ENCODE assay signal across 8 mouse cellular contexts in the genomic region with DNA sequence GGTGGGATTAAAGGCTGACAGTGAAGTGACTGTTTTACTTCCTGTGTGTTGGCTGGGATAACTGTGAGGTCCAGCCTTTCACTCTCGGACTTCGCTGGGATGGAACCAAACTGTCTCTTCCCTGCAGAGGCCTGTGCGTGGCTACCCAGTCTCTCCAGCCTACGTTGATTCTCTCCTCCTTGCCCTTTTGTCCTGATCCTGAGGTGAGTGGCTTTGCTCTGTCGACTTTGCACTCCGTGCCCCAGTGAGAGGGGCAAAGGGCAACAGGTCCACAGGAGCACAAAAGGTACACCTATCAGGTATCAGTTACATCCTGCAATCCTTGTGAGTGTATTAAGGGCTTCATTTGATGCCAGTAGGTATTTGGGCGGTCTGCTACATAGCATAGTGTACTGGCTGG. TPM values are rescaled to one million over a fixed set of nuclear protein-coding genes. Genes with fewer than 3 reads are reported as not detected.
DNase-seq lines count a peak whose midpoint lies in the region; ATAC-seq and TF ChIP-seq lines count a peak whose summit lies in the region.

A gene (plus strand): TSS at position 87 of the 400 bp plus-strand sequence.

- no peak within 1 kb of the TSS; the same call in 1 of the 2 replicates for H3K4me3 ChIP-seq in lung, postnatal 0 days (ENCODE audit: low read depth, low read length)
- no peak within 1 kb of the TSS for H3K4me3 ChIP-seq in forebrain, embryonic 11.5 days (ENCODE audit: low read depth, low read length)
- no peak within 1 kb of the TSS; the same call in 1 of the 2 replicates for H3K4me3 ChIP-seq in neural tube, embryonic 15.5 days (replicated peaks)

- DNase-seq in lung, postnatal 0 days (ENCODE audit: low spot score): no peak
- no peak for DNase-seq in lung, adult 18-20 months
- DNase-seq in forebrain, embryonic 11.5 days (ENCODE audit: low spot score): no peak
- no peak for DNase-seq in left cerebral cortex, postnatal 4 days
- DNase-seq in adipocyte (ENCODE audit: low spot score): no peak
- no peak for DNase-seq in right cerebral cortex, postnatal 14 days

- no peaks in the 10 kb centered on the region for H3K4me1 ChIP-seq in lung, postnatal 0 days (ENCODE audit: insufficient read depth, low read depth, low read length)
- no peaks in the 10 kb centered on the region for H3K4me1 ChIP-seq in forebrain, embryonic 11.5 days (replicated peaks; ENCODE audit: control insufficient read depth, insufficient read depth, low read length)
- H3K4me1 ChIP-seq in neural tube, embryonic 15.5 days: peaks cover 12% of the 10 kb centered on the region; the same call in 1 of the 2 replicates

- intact Hi-C loops in left cerebral cortex, postnatal 4 days (cut with DNase I): no loop called here

- WGBS in lung, postnatal 0 days: 69% methylated on average over 7 of the region's 7 CpGs
- WGBS in forebrain, embryonic 11.5 days: 75% methylated on average over 7 of the region's 7 CpGs
- WGBS in neural tube, embryonic 15.5 days: 81% methylated on average over 7 of the region's 7 CpGs

- H3K9ac ChIP-seq in lung, postnatal 0 days (replicated peaks; ENCODE audit: low read depth): no peak within 1 kb of the TSS
- H3K9ac ChIP-seq in forebrain, embryonic 11.5 days (ENCODE audit: low read length): no peak within 1 kb of the TSS
- no peak within 1 kb of the TSS for H3K9ac ChIP-seq in neural tube, embryonic 15.5 days (replicated peaks)

- no peaks in the 10 kb centered on the region for H3K27me3 ChIP-seq in lung, postnatal 0 days (replicated peaks; ENCODE audit: insufficient read depth, low read length)
- H3K27me3 ChIP-seq in forebrain, embryonic 11.5 days (ENCODE audit: control insufficient read depth, insufficient read depth, low read length): no peaks in the 10 kb centered on the region
- no peaks in the 10 kb centered on the region for H3K27me3 ChIP-seq in neural tube, embryonic 15.5 days (replicated peaks)

- peak within 1 kb of the TSS; percentile 48 for H3K4me2 ChIP-seq in lung, postnatal 0 days (replicated peaks; ENCODE audit: low read depth, low read length)
- H3K4me2 ChIP-seq in forebrain, embryonic 11.5 days (ENCODE audit: low read depth, low read length, severe bottlenecking): no peak within 1 kb of the TSS
- peak within 1 kb of the TSS; percentile 42 for H3K4me2 ChIP-seq in neural tube, embryonic 15.5 days

- H3K9me3 ChIP-seq in lung, postnatal 0 days (ENCODE audit: low read length): peaks cover 7% of the 10 kb centered on the region; the same call in 1 of the 2 replicates
- H3K9me3 ChIP-seq in forebrain, embryonic 11.5 days (ENCODE audit: control insufficient read depth, low read length): peaks cover 14% of the 10 kb centered on the region
- H3K9me3 ChIP-seq in neural tube, embryonic 15.5 days (replicated peaks): peaks cover 11% of the 10 kb centered on the region; the same call in 1 of the 2 replicates

- no peak for TF ChIP-seq CTCF in lung, postnatal 0 days (IDR thresholded peaks at IDR 0.05)

- TF ChIP-seq EP300 in lung, postnatal 0 days (IDR thresholded peaks at IDR 0.05): no peak

- no peaks in the 10 kb centered on the region for H3K36me3 ChIP-seq in lung, postnatal 0 days (ENCODE audit: insufficient read depth, low read length)
- H3K36me3 ChIP-seq in forebrain, embryonic 11.5 days (ENCODE audit: control insufficient read depth, insufficient read depth, low read length): peaks cover 15% of the 10 kb centered on the region
- peaks cover 41% of the 10 kb centered on the region for H3K36me3 ChIP-seq in neural tube, embryonic 15.5 days

- no peak for ATAC-seq in lung, postnatal 0 days
- no peak for ATAC-seq in forebrain, embryonic 11.5 days (replicated peaks; ENCODE audit: low FRiP score)
- ATAC-seq in hematopoietic stem cell, adult 5-6 weeks (replicated peaks in 1 of 2; ENCODE audit: insufficient read depth in 1 of 2, low FRiP score in 2 of 2, low TSS enrichment in 1 of 2, low read depth in 1 of 2, poor library complexity in 2 of 2, severe bottlenecking in 2 of 2): no peak
- ATAC-seq in neural tube, embryonic 15.5 days (ENCODE audit: low FRiP score): no peak

- H3K27ac ChIP-seq in lung, postnatal 0 days (ENCODE audit: low read length): no peak within 1 kb of the TSS
- no peak within 1 kb of the TSS for H3K27ac ChIP-seq in forebrain, embryonic 11.5 days (ENCODE audit: low read depth, low read length)
- no peak within 1 kb of the TSS; the same call in 1 of the 2 replicates for H3K27ac ChIP-seq in neural tube, embryonic 15.5 days (replicated peaks)

RNA-seq across cellular contexts. Expression of the gene that starts here (rescaled TPM):
- polyA plus RNA-seq in lung, postnatal 0 days (2015; fragmentation: Nextera tagmentation; extraction: Ambion mirVana): 11.2 and 11.6 TPM in 2 replicates
- 46.3 and 48.1 TPM in 2 replicates for polyA plus RNA-seq in forebrain, embryonic 11.5 days (2014; fragmentation: Nextera tagmentation; extraction: Ambion mirVana)
- 63.8 and 85.3 TPM in 2 replicates for total RNA-seq in hematopoietic stem cell, adult 5-6 weeks (2017)
- 10 to 100 TPM; 68.3 to 70.1 TPM for total RNA-seq in left cerebral cortex, postnatal 4 days (2021)
- 46.8 and 52.3 TPM in 2 replicates for polyA plus RNA-seq in neural tube, embryonic 15.5 days (2015; fragmentation: Nextera tagmentation; extraction: Ambion mirVana)
